Mouse (Mus musculus): ENCODE results near the gene Klhl33.
A peak's percentile ranks its signal among the peaks of the same experiment; 100 is the strongest.
"Not testable (repeated sequence)": the region's sequence is repeated elsewhere in the genome, so short reads cannot be mapped to it uniquely, and the experiment has no call there.

Klhl33 gene

GRCm38 (mm10) chr14:50897374-50897765 is at the start of gene Klhl33:
Gene Klhl33 (minus strand): TSS chr14:50897507.
- peak; percentile 60 for DNase-seq

- not testable (repeated sequence) for DNase-seq
Observed at GRCm38 (mm10) chr14:50945526-50945925, 48.2 kb upstream of the Klhl33 start.

GRCm38 (mm10) chr14:50945081-50945480 is 47.8 kb upstream of the Klhl33 start:
- not testable (repeated sequence) for DNase-seq

- not testable (repeated sequence) for DNase-seq
Observed at GRCm38 (mm10) chr14:50944668-50945033, 47.3 kb upstream of the Klhl33 start.

GRCm38 (mm10) chr14:50943932-50944667 is 46.8 kb upstream of the Klhl33 start, which contains the start of gene Gm49342:
Gene Gm49342 (plus strand): TSS chr14:50944517.
- peak; percentile 91 for DNase-seq

GRCm38 (mm10) chr14:50938940-50939339 is 41.6 kb upstream of the Klhl33 start:
- DNase-seq = no peak

GRCm38 (mm10) chr14:50938119-50938908 is 41.0 kb upstream of the Klhl33 start:
- DNase-seq = no peak

GRCm38 (mm10) chr14:50936649-50937048 is 39.3 kb upstream of the Klhl33 start:
- no peak for DNase-seq

- no peak for DNase-seq
Observed at GRCm38 (mm10) chr14:50931493-50932020, 34.2 kb upstream of the Klhl33 start.

GRCm38 (mm10) chr14:50930754-50931492 is 33.6 kb upstream of the Klhl33 start, which contains the start of the genes Pip4p1 and Pnp:
Gene Pip4p1 (minus strand): TSS chr14:50930856.
Gene Pnp (plus strand): TSS chr14:50931082.
- DNase-seq = peak; percentile 100

- DNase-seq = no peak
Observed at GRCm38 (mm10) chr14:50930377-50930753, 33.1 kb upstream of the Klhl33 start.

- no peak for DNase-seq
Observed at GRCm38 (mm10) chr14:50929951-50930350, 32.6 kb upstream of the Klhl33 start.

GRCm38 (mm10) chr14:50927366-50927765 is 30.1 kb upstream of the Klhl33 start:
- DNase-seq = no peak

- DNase-seq = peak; percentile 29
Observed at GRCm38 (mm10) chr14:50925111-50925920, 28.0 kb upstream of the Klhl33 start.

- DNase-seq = peak; percentile 97
Observed at GRCm38 (mm10) chr14:50924281-50925064, 27.2 kb upstream of the Klhl33 start, which contains the start of the genes Osgep and Apex1. Gene Osgep (minus strand): TSS chr14:50924893. Gene Apex1 (plus strand): TSS chr14:50924968.

GRCm38 (mm10) chr14:50923437-50923836 is 26.1 kb upstream of the Klhl33 start:
- not testable (repeated sequence) for DNase-seq

- DNase-seq = no peak
Observed at GRCm38 (mm10) chr14:50911356-50911755, 14.0 kb upstream of the Klhl33 start.

GRCm38 (mm10) chr14:50908126-50908525 is 10.8 kb upstream of the Klhl33 start:
- no peak for DNase-seq

GRCm38 (mm10) chr14:50905327-50905726 is 8.0 kb upstream of the Klhl33 start:
- DNase-seq = not testable (repeated sequence)

- no peak for DNase-seq
Observed at GRCm38 (mm10) chr14:50904828-50905129, 7.5 kb upstream of the Klhl33 start.

Measured in cerebellum, adult 11-12 months (tissue).